Mouse (Mus musculus) midbrain, postnatal 0 days (tissue): Measurements from ENCODE around the gene Sbpl. TPM values are rescaled to one million over a fixed set of nuclear protein-coding genes. Genes with fewer than 3 reads are reported as not detected.

ENCODE experiments used
- ATAC-seq: fragments of 200-750 bp; cut with Nextera tagmentation; 2 replicates; pipeline ENCODE4 v1.8.0; 2017; ENCODE audit warnings: moderate number of reproducible peaks, mild to moderate bottlenecking, moderate TSS enrichment, moderate library complexity; ENCODE audit not compliant: low FRiP score
- DNase-seq: peaks from one replicate; pipeline ENCODE4 v3.0.0-alpha.2; 2015; ENCODE audit warnings: low spot score
- H3K27ac ChIP-seq: fragments of 300-500 bp; sonication (generic); 2 replicates; pipeline ENCODE4 v1.5.1; 2014; ENCODE audit warnings: low read depth, mild to moderate bottlenecking, low read length, mixed read lengths
- H3K27me3 ChIP-seq: fragments of 300-500 bp; sonication (generic); 2 replicates; pipeline ENCODE4 v1.6.1; 2014; ENCODE audit warnings: low read length, control low read depth, mixed read lengths; ENCODE audit not compliant: insufficient read depth
- H3K36me3 ChIP-seq: fragments of 300-500 bp; sonication (generic); 2 replicates; pipeline ENCODE4 v1.6.1; 2014; ENCODE audit warnings: low read length, control low read depth, mixed read lengths; ENCODE audit not compliant: insufficient read depth
- H3K4me1 ChIP-seq: fragments of 300-500 bp; sonication (generic); 2 replicates; pipeline ENCODE4 v1.6.1; 2014; ENCODE audit warnings: mild to moderate bottlenecking, control low read depth, antibody characterized with exemption, low read length, mixed read lengths; ENCODE audit not compliant: insufficient read depth
- H3K4me2 ChIP-seq: fragments of 300-500 bp; sonication (generic); 2 replicates; pipeline ENCODE4 v1.6.1; 2014; ENCODE audit warnings: low read depth, mild to moderate bottlenecking, low read length, mixed read lengths; ENCODE audit not compliant: poor library complexity, severe bottlenecking
- H3K4me3 ChIP-seq: fragments of 300-500 bp; sonication (generic); 2 replicates; pipeline ENCODE4 v1.5.1; 2014; ENCODE audit warnings: low read depth, mild to moderate bottlenecking, low read length, moderate library complexity
- H3K9ac ChIP-seq: fragments of 300-500 bp; sonication (generic); replicated peaks from 2 replicates; pipeline ENCODE4 v1.6.1; 2014; ENCODE audit warnings: mild to moderate bottlenecking, low read length, moderate library complexity, mixed read lengths; ENCODE audit not compliant: poor library complexity, severe bottlenecking
- H3K9me3 ChIP-seq: fragments of 300-500 bp; sonication (generic); 2 replicates; pipeline ENCODE4 v1.6.1; 2016; ENCODE audit warnings: low read length, control low read depth
- CTCF ChIP-seq: IDR thresholded peaks from 2 replicates; pipeline ENCODE4 v1.5.1; 2016; ENCODE audit warnings: antibody characterized with exemption, mild to moderate bottlenecking
- WGBS: fragments of 180-500 bp; shearing (Covaris S2); extraction: QIAGEN DNeasy Blood & Tissue Kit; methylation state at CpG from one replicate; pipeline ENCODE4 v1.1.7; 2014; 5-methylcytosine and 5-hydroxymethylcytosine counted together
- polyA plus RNA-seq: library from polyadenylated mRNA; unstranded; fragments of >200 nt; fragmentation: Nextera tagmentation; extraction: Ambion mirVana; gene quantifications from 2 replicates; pipeline ENCODE4 v1.2.1, GENCODE M21; 2015
- total RNA-seq: library from RNA; depleted of rRNA; stranded (reverse); fragments of >200 nt; gene quantifications from 2 replicates; pipeline ENCODE4 v1.2.3, GENCODE M21; 2014

The Sbpl gene
- total and polyA plus RNA-seq, 2 experiments from 2014 or later = not detected

DNA sequence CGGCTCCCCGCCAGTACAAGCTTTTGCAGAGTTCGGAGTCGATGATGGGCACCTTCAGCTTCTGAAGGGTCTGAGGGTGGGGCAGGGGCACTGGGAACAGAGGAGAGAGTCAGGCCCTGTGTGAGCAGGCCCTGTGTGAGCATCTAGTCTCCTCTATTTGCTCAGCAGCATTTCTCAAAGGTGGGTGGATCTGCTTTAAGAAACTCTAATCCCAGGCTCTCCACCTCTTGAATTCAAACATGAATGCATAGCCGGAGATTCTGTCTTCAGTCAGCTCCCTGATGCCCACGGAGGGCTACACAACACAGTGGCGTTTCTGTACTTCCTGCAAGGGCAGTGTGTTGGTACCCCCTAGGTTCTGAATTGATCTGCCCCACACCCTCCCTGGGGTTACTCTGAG, 39.6 kb upstream of the Sbpl start:
- Histone ChIP-seq H3K4me2 (no peak overlapping the region), H3K36me3 (no peaks in the 10 kb centered on the region), H3K4me1 (no peaks in the 10 kb centered on the region), H3K9me3 (no peaks in the 10 kb centered on the region), H3K9ac (no peak overlapping the region), H3K27ac (no peak overlapping the region), H3K27me3 (no peaks in the 10 kb centered on the region), H3K4me3 (no peak overlapping the region)
- TF ChIP-seq CTCF = no peak
- WGBS = 71% methylated on average over 7 of the region's 7 CpGs
- no peak for ATAC-seq
- no peak for DNase-seq

DNA sequence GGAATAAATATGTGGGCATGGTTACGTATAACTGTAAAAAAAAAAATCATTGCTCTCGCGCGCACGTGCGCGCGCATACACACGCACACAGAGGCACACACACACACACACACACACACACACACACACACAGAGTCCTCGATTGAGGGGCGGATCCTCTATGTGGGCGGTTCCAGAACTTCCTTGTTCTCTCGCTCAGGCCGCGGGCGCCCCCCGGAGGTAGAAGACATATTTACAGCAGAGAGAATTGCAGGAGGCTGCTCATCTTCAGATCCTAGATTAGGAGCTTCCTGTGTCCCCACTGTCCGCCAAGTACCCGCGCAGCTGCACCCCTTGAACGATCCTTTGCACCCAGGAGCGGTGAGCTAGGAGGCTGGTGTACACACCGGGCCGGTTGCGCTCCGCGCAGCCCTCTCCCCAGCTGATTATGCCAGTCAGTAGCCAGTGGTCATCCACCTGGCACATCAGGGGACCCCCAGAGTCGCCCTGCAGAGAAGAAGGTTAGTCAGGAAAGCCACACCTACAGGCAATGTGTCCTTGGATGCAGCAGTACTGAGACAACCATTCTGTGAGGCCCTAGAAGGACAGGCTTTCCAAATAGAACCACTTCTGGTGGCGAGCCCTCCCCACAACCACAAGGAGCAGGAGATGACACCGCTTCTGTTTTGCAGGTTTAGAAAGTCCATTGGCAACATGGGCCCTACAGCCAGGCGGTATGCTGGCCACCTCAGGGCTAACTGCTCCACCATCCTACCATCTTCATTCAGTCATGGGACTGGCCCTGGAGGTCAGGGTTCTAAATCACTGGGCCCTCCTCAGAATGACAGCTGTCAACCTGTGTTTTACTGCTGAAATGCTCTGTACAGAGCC, 38.7 kb upstream of the Sbpl start:
- H3K27ac ChIP-seq = 0 out of 2 replicates have a peak overlapping the region, but pooled peaks have one; percentile 44
- peak; percentile 86 for TF ChIP-seq CTCF
- peak overlapping the region; percentile 59 for H3K9ac ChIP-seq
- H3K9me3 ChIP-seq = no peaks in the 10 kb centered on the region
- peak; percentile 95 for DNase-seq
- ATAC-seq = peak; percentile 83
- WGBS = 9% methylated on average over 31 of the region's 31 CpGs
- H3K36me3 ChIP-seq = no peaks in the 10 kb centered on the region
- H3K27me3 ChIP-seq = no peaks in the 10 kb centered on the region
- peak overlapping the region; percentile 23; the same call in 1 of the 2 replicates for H3K4me3 ChIP-seq
- peak overlapping the region; percentile 56 for H3K4me2 ChIP-seq
- no peaks in the 10 kb centered on the region for H3K4me1 ChIP-seq

DNA sequence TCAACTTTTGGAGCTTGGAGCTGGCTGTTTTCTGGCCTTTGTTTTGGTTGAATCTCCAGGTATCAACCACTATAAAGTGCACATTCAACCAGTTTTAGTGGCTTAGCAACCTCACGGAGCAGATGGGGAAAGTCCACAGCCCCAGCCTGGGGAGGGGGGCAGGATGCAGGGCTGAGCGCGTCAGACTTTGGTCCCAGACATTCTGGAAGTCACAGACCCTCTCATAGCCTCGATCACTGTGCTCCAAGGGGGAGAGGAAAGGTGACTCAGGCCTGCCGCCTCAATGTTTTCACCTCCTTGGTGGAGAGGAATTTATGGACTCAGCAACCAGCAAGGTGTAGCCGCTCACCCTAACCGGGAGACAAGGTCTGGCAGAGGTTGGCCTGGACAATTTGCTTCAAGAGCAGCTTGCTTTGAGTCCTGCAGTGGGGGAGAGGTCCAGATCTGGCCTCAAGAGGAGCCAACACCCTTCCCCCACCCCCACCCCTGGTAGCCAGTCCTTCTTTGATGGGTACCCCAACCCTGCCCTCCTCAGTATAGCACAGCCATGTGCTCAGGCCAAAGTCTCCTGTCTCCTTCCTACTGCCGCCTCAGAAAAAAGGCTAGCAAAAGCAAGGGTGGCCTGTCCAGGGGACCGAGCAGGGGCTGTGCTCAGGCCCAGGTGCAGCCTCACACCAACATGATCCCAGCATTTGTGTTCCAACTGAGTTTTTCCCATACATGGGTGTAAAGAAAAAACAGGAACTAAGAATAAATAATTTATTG, 37.9 kb upstream of the Sbpl start:
- no peak for DNase-seq
- Histone ChIP-seq H3K4me3 (no peak overlapping the region), H3K9me3 (no peaks in the 10 kb centered on the region), H3K4me1 (no peaks in the 10 kb centered on the region), H3K4me2 (peak overlapping the region; percentile 56), H3K27ac (peak overlapping the region; percentile 44; the same call in 1 of the 2 replicates), H3K9ac (no peak overlapping the region), H3K27me3 (no peaks in the 10 kb centered on the region), H3K36me3 (no peaks in the 10 kb centered on the region)
- ATAC-seq = peak; percentile 68
- 69% methylated on average over 9 of the region's 9 CpGs for WGBS
- no peak for TF ChIP-seq CTCF

DNA sequence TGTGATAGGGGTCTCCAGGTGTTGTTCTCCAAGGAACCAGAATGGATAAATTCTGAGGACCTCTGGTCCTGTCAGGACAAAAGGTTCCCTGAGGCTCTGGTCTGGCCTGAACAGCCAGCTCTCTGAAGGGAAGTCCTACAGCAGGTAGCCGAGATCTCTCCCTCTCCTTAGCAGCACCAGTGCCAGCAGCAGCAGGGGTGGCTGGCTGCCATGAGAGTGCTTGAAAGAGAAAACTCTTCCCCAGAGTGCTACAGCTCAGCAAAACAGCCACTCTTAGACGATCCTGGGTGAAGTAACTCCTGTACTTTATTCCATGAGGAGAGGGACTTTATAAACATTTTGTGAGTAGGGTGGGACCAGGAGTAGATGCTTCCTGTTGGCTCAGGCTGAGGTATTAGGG, 34.7 kb upstream of the Sbpl start:
- Histone ChIP-seq H3K9me3 (no peaks in the 10 kb centered on the region), H3K4me3 (no peak overlapping the region), H3K36me3 (no peaks in the 10 kb centered on the region), H3K27me3 (no peaks in the 10 kb centered on the region), H3K9ac (no peak overlapping the region), H3K4me2 (no peak overlapping the region), H3K27ac (no peak overlapping the region), H3K4me1 (no peaks in the 10 kb centered on the region)
- no peak for TF ChIP-seq CTCF
- 48% methylated on average over 2 of the region's 2 CpGs for WGBS
- ATAC-seq = no peak
- DNase-seq = no peak

GRCm38 (mm10) chr17:23984989-23985388, 29.9 kb upstream of the Sbpl start:
- TF ChIP-seq CTCF = no peak
- ATAC-seq (no peak), DNase-seq (no peak)
- Histone ChIP-seq H3K27me3 (no peaks in the 10 kb centered on the region), H3K4me2 (no peak overlapping the region), H3K9me3 (no peaks in the 10 kb centered on the region), H3K4me1 (no peaks in the 10 kb centered on the region), H3K36me3 (no peaks in the 10 kb centered on the region), H3K4me3 (no peak overlapping the region), H3K9ac (no peak overlapping the region), H3K27ac (no peak overlapping the region)
- WGBS = 83% methylated on average over 1 of the region's 1 CpGs

DNA sequence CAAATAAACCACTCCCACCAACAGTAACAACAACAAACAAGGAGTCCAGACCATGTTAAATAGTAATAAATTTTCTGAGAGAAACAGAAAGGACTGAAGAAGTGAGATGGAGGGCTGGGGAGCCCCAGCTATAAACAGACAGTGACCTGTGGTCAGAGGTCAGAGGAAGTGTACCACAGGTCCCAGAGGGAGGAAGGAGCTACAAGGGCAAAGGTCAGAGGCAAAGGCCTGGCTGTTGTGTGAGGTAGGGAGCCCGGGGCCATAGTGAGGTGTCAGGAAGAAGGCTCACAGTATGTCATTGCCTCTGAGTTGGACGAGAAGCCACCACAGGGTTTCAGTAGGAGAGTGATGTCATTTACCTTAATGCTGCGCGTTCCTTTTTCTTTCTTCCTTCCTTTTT, 27.8 kb upstream of the Sbpl start:
- no peak for DNase-seq
- no peaks in the 10 kb centered on the region for H3K9me3 ChIP-seq

More for the DNA sequence above, 27.8 kb upstream of the Sbpl start:
- Histone ChIP-seq H3K9ac (no peak overlapping the region), H3K27ac (no peak overlapping the region), H3K27me3 (no peaks in the 10 kb centered on the region), H3K4me1 (no peaks in the 10 kb centered on the region), H3K36me3 (no peaks in the 10 kb centered on the region), H3K4me3 (no peak overlapping the region), H3K4me2 (no peak overlapping the region)
- ATAC-seq = no peak
- WGBS = 70% methylated on average over 4 of the region's 4 CpGs
- TF ChIP-seq CTCF = no peak
